In genomic region chr16:57893111-57893510, GRCm38 (mm10) we compare ENCODE assay signal across 11 mouse cellular contexts.
"Had no signal": no experiment of that assay in that cellular context is flagged by ENCODE, and none has a peak within 500 bp of the region (broad histone marks: within the 10 kb centered on the region; RNA-seq: fewer than 3 reads in every experiment).

No protein-coding gene starts in this region.

- H3K9me3 ChIP-seq: limb, embryonic 13.5 days; midbrain, embryonic 13.5 days; neural tube, embryonic 15.5 days had no signal

- H3K27ac ChIP-seq: limb, embryonic 13.5 days; liver, embryonic 14.5 days; midbrain, embryonic 13.5 days; neural tube, embryonic 15.5 days; stomach, postnatal 0 days had no signal

- H3K27me3 ChIP-seq: limb, embryonic 13.5 days; midbrain, embryonic 13.5 days; neural tube, embryonic 15.5 days had no signal

- H3K4me1 ChIP-seq: limb, embryonic 13.5 days; midbrain, embryonic 13.5 days had no signal

- ATAC-seq: lung, postnatal 0 days; midbrain, embryonic 13.5 days had no signal

- H3K9ac ChIP-seq: limb, embryonic 13.5 days; liver, embryonic 14.5 days; midbrain, embryonic 13.5 days; neural tube, embryonic 15.5 days had no signal

- H3K4me2 ChIP-seq: limb, embryonic 13.5 days; midbrain, embryonic 13.5 days; neural tube, embryonic 15.5 days had no signal

- H3K36me3 ChIP-seq: limb, embryonic 13.5 days; midbrain, embryonic 13.5 days; neural tube, embryonic 15.5 days had no signal

- H3K4me3 ChIP-seq: limb, embryonic 13.5 days; midbrain, embryonic 13.5 days; myocyte; neural tube, embryonic 15.5 days had no signal

- DNase-seq: lung, adult 2 months; right cerebral cortex, adult 18-20 months; right cerebral cortex, postnatal 25 days; thymus, postnatal 4 days had no signal
